Mouse (Mus musculus) bone marrow macrophage, adult 2 months (primary cell): ENCODE measurements around the gene Rsph10b. TPM values are rescaled to one million over a fixed set of nuclear protein-coding genes. Genes with fewer than 3 reads are reported as not detected.
A peak's percentile ranks its signal among the peaks of the same experiment; 100 is the strongest.

Experiments
- H3K27ac ChIP-seq: 2 replicates; pipeline ENCODE4 v1.5.1; 2012; ENCODE audit warnings: low read depth, low read length; ENCODE audit not compliant: insufficient read depth
- H3K4me1 ChIP-seq: 2 replicates; pipeline ENCODE4 v1.6.1; 2012; ENCODE audit warnings: low read length; ENCODE audit not compliant: control insufficient read depth, insufficient read depth
- H3K4me3 ChIP-seq: 2 replicates; pipeline ENCODE4 v1.5.1; 2012; ENCODE audit warnings: mild to moderate bottlenecking, low read length, moderate library complexity; ENCODE audit not compliant: insufficient read depth
- CTCF ChIP-seq: IDR thresholded peaks from 2 replicates; pipeline ENCODE4 v1.5.1; 2012; ENCODE audit warnings: low read depth, mild to moderate bottlenecking, low read length, moderate library complexity
- POLR2A ChIP-seq: IDR thresholded peaks from 2 replicates; pipeline ENCODE4 v1.6.1; 2012; ENCODE audit warnings: mild to moderate bottlenecking, low read depth, low read length, borderline replicate concordance
- polyA plus RNA-seq: library from polyadenylated mRNA; stranded (reverse); fragments of >200 nt; gene quantifications from 2 replicates; pipeline ENCODE4 v1.2.4, GENCODE M21; 2012; ENCODE audit not compliant: missing spikeins, insufficient read depth, insufficient read length

Gene Rsph10b
- not detected in 2 replicates for polyA plus RNA-seq

- Histone ChIP-seq H3K4me1 (no peaks in the 10 kb centered on the region), H3K4me3 (no peak within 1 kb of the TSS), H3K27ac (no peak within 1 kb of the TSS)
- no peak for TF ChIP-seq POLR2A
Measured at GRCm38 (mm10) chr5:143932831-143933230, at the start of gene Rsph10b. Gene Rsph10b, plus strand, starts transcription at chr5:143933035.

DNA sequence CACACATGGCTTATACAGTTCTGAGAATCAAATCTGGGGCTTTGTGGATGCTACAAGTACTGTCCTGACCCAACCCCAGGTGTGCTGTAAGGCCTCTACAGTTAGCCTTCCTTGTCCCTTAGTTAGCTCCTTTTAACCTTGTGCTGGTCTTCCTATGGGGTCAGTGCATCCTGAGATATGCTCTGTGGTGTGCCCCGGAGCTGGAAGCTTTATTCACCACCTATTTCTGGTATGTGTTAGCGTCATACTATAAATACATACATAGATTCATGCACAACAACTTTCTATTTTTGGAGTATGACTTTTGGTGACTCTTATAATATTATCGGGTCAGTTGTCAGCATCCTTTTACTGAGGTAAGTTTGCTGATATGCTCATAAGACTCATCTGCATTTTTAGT lies 47.6 kb upstream of the Rsph10b start:
- Histone ChIP-seq H3K4me1 (no peaks in the 10 kb centered on the region), H3K4me3 (no peak overlapping the region), H3K27ac (no peak overlapping the region)
- TF ChIP-seq CTCF (no peak), POLR2A (no peak)

GRCm38 (mm10) chr5:143890741-143891140 lies 42.1 kb upstream of the Rsph10b start:
- Histone ChIP-seq H3K27ac (no peak overlapping the region), H3K4me1 (no peaks in the 10 kb centered on the region), H3K4me3 (no peak overlapping the region)
- TF ChIP-seq CTCF (no peak), POLR2A (no peak)

GRCm38 (mm10) chr5:143892255-143892886 lies 40.5 kb upstream of the Rsph10b start:
- Histone ChIP-seq H3K27ac (no peak overlapping the region), H3K4me3 (no peak overlapping the region), H3K4me1 (no peaks in the 10 kb centered on the region)
- TF ChIP-seq POLR2A (no peak), CTCF (no peak)

DNA sequence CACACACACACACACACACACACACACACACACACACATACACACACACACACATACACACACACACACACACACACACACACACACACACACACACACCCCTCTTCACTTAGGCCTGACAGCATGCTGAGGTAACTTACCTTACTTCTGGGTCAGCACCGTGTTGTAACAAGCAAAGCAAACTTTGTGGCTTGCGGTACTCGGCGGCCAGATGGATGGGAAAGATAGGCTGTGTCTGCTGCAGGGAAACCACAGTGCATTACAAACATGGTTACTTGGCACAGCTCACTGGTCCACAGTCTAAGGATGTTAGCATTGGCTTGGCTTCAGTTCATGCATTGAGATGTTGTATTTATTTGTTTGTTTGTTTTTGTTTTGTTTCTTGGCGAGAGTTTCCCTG lies 39.4 kb upstream of the Rsph10b start:
- no peaks in the 10 kb centered on the region for H3K4me1 ChIP-seq
- TF ChIP-seq CTCF: no peak
- no peak for TF ChIP-seq POLR2A
- no peak overlapping the region for H3K27ac ChIP-seq
- H3K4me3 ChIP-seq: no peak overlapping the region

DNA sequence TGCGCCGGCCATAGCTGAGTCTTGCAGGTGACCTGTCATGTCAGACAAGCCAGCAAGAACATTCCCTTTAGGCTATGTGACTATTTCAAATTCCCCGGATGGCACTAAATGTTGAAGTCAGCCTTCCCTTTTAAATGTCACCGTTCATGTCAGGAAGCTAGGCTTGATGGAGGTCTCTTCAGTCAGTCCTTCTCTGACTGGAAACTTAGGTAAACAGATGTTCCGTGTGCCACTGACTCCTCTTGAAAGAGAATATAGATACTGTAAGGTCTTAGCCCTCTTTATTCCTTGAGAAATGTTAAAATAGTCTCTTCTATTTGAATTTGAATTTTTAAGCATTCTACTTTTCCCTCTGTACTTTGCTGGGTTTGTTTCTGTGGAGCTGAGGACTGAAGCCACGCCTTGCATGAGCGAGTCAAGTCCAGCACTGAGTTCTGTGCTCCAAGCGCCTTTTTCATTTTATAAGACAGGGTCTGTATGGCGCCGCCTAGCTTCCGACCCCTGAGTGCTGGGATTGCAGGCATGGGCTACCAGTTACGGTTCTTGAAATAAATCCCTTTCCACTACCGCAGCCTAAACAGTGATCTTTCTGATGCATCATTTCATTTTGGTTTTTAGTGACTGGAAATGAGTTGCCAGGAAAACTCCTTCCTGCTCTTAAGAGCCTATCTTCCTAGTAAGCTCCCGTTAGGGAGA lies 35.1 kb upstream of the Rsph10b start, which contains the start of gene Ankrd61:
Gene Ankrd61, minus strand, starts transcription at position 51 of the 696 bp plus-strand sequence.
- H3K4me3 ChIP-seq: no peak within 1 kb of the TSS
- H3K4me1 ChIP-seq: no peaks in the 10 kb centered on the region
- TF ChIP-seq CTCF (no peak), POLR2A (no peak)
- no peak within 1 kb of the TSS for H3K27ac ChIP-seq

- Histone ChIP-seq H3K4me1 (no peaks in the 10 kb centered on the region), H3K27ac (no peak overlapping the region), H3K4me3 (no peak overlapping the region)
- no peak for TF ChIP-seq POLR2A
- TF ChIP-seq CTCF: no peak
Measured at GRCm38 (mm10) chr5:143902111-143902510, 30.7 kb upstream of the Rsph10b start.

- TF ChIP-seq POLR2A (no peak), CTCF (no peak)
- Histone ChIP-seq H3K4me1 (0 out of 2 replicates have a peak, but pooled peaks cover 5% of the 10 kb centered on the region), H3K27ac (no peak overlapping the region), H3K4me3 (no peak overlapping the region)
Measured at GRCm38 (mm10) chr5:143903813-143904212, 29.0 kb upstream of the Rsph10b start.

DNA sequence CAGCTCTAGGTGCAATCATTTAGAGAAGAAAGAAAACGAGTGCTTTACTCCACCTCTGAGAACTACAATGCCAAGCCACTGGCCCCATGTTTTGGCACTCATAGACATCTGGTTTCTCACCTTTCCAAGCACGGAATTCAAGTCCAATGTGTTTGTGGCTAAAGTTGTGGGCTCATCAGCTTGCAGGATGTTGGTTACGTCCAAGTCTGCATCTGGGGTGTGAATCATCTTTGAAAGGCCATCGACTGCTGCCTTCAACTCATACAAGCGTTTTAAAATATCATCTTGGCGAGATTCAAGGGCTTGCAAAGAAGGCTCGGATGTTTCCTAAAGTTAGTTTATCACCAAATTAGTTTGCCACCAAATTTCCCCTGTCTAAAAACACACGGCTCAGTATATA lies 26.4 kb upstream of the Rsph10b start:
- TF ChIP-seq POLR2A (no peak), CTCF (no peak)
- H3K27ac ChIP-seq: no peak overlapping the region
- H3K4me1 ChIP-seq: peaks cover 10% of the 10 kb centered on the region; the same call in 1 of the 2 replicates
- H3K4me3 ChIP-seq: no peak overlapping the region

DNA sequence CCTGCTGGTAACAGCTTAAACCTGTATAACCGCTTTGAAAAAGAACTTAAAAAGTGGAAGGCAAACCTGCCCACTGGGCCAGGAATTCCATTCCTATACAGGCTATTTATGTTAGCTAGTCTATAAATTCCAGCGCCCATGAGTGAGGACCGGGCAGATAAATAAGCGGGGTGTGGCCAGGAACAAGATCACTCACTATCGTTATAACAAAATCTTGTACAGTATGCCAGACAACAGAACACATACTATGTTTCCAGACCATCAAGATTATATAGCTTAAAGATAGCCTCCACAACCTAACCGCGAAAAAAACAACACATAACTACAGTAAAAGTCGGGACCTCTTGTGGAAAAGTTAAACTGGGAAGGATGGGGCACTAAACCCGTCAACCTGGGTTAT lies 23.9 kb upstream of the Rsph10b start:
- Histone ChIP-seq H3K27ac (peak overlapping the region; percentile 42; the same call in 1 of the 2 replicates), H3K4me3 (peak overlapping the region; percentile 69), H3K4me1 (peaks cover 10% of the 10 kb centered on the region; the same call in 1 of the 2 replicates)
- no peak for TF ChIP-seq CTCF
- no peak for TF ChIP-seq POLR2A
